Mouse (Mus musculus) cerebellum, adult 9-11 months (tissue): Measurements from ENCODE around the gene Speg.

Experiments
- DNase-seq: peaks from one replicate; pipeline ENCODE4 v3.0.0; 2022

The Speg gene

DNA sequence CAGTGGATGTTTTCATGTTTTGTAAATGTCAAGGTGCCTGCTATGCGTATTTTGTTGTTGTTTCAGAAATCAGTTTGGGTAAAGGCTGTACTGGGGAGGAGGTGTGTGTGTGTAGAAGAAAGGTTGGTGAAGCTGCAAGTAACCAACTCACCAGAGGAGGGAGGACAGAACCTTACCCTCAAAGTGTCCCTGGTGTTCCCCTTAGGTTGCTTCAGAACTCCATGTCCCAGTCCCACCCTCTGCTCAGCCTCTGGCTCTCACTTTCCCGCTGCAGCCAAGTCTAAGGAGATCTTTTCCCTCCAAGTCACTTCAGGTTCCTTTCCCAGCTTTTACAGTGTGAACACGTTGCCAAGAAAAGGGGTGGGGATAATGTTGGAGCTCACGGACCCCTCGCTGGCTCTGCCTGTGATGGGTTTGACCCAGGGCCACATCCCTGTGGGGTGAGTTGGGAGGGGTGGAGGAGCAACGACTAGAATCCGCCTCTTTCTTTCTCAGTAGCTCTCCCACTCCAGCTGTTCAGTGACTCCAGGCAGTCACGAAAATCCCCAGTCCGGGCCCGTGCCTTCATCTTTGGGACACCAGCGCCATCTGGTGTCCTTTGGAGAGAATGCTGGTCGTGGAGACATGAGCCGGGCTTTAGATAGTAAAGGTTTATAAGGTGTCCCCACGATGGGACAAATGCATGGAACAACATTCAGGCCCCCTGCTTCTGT lies 92.3 kb downstream of the Speg start:
- peak; percentile 82 for DNase-seq

DNA sequence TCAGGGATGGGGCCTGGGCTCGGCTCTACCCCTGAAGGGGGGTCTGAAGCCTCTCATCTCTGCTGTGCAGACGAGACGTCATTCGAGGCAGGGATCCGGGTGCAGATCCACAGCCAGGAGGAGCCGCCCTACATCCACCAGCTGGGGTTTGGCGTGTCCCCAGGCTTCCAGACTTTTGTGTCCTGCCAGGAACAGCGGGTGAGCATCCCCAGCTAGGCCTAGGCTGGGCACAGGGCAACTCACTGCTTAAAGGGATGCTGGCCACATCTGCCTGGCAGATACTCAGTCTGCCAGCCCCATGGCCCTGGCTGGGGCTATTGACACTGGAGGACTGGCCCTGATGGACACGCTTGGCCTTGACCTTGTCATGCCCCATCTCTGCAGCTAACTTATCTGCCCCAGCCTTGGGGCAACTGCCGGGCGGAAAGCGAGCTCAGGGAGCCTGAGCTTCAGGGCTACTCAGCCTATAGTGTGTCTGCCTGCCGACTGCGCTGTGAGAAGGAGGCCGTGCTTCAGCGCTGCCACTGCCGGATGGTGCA lies 94.3 kb downstream of the Speg start:
- DNase-seq = no peak

DNA sequence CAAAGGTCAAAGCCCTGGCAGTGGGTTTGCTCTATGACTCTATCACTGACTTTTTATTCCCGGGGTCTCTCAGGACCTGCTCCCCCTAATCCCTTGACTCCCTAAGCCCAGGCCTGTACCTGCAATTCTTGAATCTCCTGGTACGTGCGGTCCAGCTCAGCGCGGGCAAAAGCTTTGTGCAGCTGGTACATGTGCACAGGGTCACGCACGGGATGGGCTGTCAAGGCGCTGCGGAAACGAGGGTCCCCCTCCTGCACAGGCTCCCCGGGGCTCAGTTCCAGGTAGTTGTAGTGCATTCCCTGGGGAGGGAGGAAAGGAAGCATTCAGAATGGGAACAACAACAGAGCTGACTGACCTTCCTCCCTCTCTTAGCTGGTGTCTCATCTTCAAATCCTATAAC lies 101.3 kb downstream of the Speg start:
- DNase-seq = peak; percentile 69

- DNase-seq = peak; percentile 92
Observed at GRCm38 (mm10) chr1:75477264-75477965, 102.3 kb downstream of the Speg start.

- peak; percentile 45 for DNase-seq
Observed at GRCm38 (mm10) chr1:75477966-75478290, 102.8 kb downstream of the Speg start.

DNA sequence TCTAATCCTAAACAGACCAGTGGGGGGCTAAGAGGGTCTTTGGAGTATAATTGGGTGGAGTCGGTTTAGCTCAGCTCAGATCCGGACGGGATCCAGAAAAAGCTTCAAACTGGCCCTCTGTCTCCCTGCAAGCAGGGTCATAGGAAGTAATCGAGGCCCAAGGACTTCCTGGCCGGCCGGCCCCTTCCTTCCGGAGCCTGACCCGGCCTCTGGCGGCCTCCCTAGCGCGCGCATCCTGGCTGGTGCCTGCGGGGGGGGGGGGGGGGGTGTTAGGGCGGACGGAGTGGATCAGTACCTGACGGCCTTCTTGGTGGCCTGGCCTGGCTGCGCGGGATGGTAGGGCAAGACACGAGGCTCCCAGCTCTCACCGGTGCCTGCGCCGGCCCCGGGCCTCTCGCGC lies 103.4 kb downstream of the Speg start:
- no peak for DNase-seq

DNA sequence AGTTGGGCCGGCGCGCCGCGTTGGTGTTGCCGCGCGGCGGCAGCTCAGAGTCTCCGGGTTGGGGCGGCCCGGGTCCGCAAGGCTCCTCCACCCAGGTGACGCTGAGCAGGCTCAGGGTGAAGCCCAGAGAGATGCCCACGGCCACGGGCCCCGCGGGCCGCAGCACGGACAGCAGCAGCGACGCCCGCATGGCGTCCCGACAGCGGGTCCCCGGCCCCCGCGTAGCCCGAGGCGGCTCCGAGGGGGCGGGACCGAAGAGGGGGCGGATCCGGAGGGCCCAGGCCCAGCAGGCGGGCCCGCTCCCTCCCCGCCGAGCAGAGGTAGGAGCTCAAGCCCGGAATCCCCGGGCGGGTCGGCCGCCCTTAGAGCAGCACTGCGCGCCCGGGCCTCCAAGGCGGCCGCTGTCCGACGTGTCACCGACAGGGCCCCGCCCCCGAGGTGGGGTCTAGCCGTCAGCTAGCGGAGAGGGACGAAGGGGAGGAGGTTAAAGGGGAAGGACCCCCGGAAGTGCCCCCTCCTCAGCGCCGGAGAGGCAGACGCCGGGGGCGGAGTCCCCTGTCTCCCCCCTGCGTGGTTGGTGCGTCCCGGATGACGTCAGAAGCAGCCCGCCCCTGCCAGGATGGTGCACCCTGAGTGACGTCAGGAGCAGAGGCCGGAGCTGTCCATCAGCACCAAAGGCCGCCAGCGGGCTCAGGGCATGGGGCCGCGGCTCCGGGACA lies 104.0 kb downstream of the Speg start, which contains the start of the genes Chpf and Tmem198:
Chpf (minus strand) TSS at position 392 of the 719 bp plus-strand sequence.
Tmem198 (plus strand) TSS at position 617 of the 719 bp plus-strand sequence.
- DNase-seq = peak; percentile 98

GRCm38 (mm10) chr1:75479635-75479989 lies 104.5 kb downstream of the Speg start:
- no peak for DNase-seq

GRCm38 (mm10) chr1:75480036-75480435 lies 104.9 kb downstream of the Speg start:
- peak; percentile 65 for DNase-seq

GRCm38 (mm10) chr1:75480735-75481134 lies 105.6 kb downstream of the Speg start:
- DNase-seq = no peak
